Mouse (Mus musculus) frontal cortex, postnatal 36 days (tissue): ENCODE measurements around the gene Rgs9.
"Not testable (repeated sequence)": the region's sequence is repeated elsewhere in the genome, so short reads cannot be mapped to it uniquely, and the experiment has no call there.

Experiments used
- DNase-seq, 2 experiments: peaks; one replicate each; pipeline ENCODE4 v3.0.0; 2022; ENCODE audit warnings: low spot score in 2 of 2

Rgs9 gene

DNA sequence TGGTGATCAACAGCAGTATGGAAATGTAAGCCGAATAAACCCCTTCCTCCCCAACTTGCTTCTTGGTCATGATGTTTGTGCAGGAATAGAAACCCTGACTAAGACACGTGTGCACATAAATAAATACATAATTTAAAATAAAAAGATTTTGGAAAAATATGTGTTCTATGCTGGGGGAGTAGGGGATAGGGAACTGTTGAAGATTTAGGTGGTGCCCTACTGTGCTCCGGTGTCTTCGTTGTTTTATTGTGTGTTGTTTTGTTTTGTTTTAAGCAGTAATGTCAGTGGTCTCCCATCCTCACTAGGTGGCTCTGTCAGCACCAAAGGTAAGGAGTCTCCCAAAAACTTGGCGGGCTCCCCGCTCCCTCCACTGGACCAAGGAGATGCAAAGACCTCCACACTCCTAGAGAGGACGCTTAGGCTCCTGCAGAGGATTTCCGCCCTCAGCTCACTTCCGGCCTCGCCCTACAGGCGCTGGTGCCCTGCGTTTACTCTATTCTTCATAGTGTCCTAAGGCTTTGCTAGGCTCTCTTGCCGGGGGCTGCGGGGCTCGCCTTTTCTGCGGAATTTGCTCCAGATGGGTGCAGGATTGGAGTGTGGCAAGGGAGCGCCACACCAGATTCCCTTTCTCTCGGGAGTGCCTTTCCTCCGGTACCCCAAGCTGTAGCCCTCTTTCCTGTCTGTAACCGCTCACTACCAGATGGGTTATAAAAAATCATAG lies 14.1 kb upstream of the Rgs9 start:
- DNase-seq: peak; percentile 80 to 85

DNA sequence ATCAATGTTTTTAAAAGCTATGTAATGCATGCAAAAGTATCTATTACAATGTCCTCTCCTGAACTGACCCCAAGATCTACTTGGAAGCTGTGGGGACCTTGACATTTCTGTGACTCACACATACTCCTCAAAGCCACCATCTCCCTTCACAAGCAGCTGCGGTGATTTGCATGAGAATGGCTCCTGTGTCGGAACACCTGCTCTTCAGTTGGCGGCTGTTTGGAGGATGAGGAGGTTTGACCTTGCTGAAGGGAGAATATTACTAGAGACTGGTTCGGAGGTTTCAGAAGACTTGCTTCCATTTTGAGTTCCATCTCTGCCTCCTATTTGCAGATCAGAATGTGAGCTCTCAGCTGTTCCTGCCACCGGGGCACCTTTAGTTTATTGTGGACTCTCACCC lies 7.8 kb upstream of the Rgs9 start:
- no peak for DNase-seq

DNA sequence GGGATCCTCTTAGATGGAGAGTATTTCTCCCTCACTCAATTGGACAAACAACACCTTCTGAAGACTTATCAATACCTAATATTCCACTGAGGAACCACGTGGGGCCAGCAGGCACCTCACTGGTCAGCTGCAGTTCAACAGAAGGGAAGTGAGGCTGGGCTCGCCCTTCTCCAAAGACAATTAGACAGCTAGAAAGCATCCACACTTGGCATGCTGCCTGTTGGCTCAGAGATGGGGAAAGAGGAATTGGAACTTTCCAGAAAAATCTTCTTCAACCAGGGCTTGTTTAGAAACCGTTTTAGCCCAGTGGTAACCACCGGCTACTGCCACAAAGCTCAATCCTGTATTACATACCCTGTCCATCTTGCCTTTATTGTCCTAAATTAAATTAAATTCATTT lies 4.4 kb upstream of the Rgs9 start:
- no peak for DNase-seq

DNA sequence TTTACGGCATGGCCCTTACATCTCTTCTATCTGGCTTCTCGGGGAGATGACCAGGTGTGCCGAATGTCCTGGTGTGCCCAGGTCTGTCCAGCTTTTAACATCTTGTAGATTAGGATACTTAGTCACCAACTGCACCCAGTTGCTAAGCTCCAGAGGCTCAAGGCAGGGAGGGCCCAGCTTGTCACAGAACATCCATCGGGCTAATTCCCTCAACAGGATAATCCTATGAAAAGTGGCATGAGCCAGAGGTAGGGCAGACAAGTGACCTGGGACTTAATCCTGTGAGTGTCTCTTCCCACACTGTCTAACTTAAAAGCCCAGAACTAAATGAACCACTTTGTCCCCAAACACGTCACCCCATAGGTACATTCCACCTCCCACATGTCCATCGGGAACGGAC lies 898 bp downstream of the Rgs9 start:
- no peak for DNase-seq

DNA sequence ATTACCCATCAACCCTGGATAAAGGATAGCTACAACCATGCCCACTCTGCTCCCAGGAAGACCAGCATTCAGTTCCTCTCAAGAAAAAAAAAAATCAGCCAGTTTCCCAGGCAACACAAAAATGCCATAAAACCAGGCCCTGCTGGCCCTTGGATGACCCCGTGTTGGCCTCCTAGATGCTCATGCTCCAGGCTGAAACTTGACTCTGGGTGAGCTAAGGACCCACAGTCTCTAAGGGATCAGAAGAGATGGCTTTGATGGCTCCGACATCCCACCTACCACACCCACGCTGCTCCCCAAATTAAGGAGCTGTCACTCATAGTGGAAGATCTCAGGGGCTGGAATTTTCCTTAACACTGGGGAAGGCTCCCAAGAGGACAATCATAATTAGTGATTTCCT lies 5.9 kb downstream of the Rgs9 start:
- DNase-seq: no peak

DNA sequence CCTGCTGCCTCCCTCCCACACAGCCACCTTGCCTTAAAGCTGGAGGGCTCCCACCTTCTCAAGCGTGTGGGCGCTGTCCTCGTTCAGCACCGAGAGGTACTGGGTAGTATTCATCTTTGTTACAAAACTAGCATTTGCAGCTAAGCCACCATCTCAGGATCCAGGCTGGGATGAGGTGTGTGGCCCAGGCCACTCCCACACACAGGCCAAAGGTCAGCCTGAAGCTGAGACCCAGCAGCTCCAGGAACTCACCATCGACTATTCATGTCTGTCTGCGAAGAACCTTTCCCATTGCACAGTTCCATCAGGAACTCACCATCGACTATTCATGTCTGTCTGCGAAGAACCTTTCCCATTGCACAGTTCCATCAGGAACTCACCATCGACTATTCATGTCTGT lies 8.6 kb downstream of the Rgs9 start:
- not testable (repeated sequence) for DNase-seq

DNA sequence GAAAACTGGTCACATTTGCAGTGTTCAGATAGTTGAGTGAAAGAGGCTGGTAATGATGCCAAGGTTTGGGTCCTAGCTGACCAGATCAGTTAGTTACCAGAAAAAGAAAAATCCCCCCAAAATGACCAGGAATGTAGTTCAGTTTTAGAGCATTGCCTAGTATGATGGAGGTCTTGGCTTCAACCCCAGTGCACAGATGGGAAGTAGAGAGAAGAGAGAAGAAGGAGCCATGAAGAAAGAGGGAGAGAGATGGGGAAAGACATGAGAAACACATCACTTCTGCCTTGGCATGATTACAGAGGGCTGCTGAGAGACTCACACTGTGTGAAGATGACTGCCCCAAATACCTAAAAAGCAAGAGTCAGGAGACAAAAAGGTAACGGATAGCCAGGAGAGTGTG lies 13.1 kb downstream of the Rgs9 start:
- no peak for DNase-seq

DNA sequence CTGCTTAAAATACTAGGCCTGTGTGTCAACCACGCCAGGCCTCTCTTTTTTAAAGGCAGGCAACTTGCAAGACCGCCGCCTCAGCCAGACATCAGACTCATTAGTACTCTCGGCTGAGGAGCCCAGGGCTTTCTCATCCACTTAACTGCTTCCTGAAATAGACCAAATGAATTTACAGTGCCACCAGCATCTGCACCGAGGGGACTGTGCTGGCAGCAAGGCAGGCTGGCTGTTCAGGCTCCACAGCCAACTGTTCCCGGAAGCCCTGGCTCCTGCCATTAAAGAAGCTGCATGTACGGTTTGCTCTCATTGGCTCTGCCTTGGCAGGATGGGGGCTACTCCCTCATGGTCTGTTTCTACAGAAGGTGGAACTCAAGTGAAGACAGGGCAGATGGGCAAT lies 19.7 kb downstream of the Rgs9 start:
- no peak for DNase-seq

DNA sequence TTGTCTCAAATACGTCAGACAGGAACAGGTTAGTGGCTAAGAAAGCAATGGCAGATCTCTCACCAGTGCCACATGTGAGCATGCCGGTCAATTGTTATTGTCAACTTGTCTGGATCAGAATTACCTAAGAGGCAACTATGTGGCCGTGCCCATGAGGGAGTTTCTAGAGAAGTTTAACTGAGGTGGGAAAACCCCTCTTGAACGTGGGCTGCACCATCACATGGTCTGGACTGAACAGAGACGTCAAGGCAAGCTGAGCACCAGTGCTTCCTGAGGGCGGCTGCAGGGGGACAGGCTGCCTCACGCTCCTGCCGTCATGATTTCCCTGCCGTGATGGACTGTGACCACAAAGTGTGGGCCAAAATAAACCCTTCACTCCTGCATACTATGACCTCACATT lies 26.5 kb downstream of the Rgs9 start:
- DNase-seq: no peak

DNA sequence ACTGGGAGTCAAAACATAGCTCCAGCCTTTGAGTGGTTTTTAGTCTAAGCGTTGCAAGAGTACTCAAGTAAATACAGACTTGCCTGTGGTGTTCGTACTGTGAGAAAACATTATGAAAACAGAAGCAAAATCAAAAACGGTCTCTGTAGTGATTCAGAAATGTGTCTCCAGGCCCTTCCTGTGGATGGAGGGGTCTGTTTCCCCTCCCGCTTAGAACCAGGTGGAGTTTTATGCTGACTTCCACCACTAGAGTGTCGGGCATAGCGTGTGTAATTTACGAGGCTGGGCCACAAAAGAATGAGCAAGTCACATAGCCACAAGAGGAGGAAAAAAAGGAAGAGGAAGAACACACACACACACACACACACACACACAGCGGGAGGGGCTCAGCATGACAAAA lies 27.6 kb downstream of the Rgs9 start:
- DNase-seq: no peak

DNA sequence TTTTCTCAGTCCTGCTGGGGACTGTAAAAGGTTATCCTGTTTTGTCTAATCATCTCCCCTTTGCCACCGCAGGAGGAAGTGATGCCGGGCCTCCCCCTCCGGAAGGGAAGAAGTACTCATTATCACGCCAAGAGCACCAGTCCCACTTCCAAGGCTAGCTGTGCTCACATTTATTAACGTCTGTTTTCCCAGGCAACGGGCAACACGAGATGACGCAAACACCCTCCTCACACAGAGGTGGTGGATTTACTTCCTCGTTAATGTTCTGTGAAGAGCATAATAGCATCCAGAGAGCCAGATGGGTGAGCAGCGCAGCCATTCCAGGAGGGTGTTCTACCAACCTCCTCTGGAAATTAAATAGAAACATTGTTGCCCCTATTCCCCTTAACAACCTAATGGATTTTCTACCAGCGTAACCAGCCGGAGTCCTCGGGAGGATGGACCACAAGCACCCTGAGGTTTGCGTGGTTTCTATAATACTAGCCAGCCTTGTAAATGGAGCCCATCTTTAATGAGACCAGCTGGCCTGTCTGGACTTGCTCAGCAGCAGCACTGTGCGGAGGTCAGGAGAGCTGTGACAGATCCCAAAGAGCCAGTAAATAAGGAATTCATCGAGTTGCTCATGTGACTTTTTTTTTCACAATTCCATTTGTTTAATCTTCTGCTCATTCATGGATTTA lies 28.1 kb downstream of the Rgs9 start:
- no peak for DNase-seq

DNA sequence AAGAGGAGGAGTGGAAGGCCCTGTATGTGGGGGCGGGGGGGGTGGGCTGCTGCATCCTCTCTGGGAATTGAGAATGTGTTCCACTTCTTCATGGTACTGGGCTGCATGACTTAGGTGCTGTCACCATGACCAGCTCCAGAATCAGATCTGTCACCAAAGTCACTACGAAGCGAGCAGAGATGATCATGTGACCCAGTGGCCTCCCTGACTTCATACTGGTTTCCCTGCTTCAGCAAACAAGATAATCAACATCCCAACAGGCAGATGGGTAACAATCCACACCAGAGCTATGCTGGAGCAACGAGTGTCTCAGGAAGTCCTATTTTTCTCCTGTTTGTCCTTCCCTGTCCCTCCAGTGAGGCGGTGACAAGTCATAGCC lies 28.7 kb downstream of the Rgs9 start:
- DNase-seq: no peak

DNA sequence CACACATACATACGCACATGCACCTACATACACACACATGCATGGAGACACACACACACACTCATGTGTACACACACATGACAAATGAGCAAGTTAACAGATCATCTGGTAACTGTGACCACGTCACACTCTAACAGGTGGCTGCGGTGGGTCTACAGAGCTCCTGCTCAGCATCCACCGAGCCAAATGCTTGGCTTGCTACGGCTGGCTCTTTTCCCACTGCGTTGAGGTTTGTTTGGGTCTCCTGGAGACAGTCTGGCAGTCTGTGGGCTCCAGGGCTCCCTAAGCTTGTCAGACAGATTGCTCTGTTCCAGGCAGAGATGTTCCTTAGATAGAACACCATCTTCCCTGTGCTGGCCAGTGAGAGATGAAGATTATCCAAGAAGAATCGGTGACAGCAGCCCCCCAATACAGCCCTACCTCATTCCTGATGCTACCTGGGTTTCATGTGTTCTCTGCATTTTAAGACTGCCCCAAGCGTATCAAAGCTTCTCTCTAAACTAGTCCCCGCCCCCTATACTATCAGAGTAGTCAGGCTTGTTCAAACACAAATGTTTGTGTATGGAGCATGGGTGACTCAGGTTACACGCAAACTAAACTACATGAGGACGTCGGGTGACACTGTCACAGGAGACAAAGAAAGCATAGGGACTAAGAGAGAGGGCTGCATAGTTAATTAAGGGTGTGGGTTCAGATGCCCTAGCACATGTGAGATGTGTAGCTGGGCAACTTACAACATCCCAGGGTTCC lies 31.6 kb downstream of the Rgs9 start:
- peak; percentile 29 to 61 for DNase-seq

DNA sequence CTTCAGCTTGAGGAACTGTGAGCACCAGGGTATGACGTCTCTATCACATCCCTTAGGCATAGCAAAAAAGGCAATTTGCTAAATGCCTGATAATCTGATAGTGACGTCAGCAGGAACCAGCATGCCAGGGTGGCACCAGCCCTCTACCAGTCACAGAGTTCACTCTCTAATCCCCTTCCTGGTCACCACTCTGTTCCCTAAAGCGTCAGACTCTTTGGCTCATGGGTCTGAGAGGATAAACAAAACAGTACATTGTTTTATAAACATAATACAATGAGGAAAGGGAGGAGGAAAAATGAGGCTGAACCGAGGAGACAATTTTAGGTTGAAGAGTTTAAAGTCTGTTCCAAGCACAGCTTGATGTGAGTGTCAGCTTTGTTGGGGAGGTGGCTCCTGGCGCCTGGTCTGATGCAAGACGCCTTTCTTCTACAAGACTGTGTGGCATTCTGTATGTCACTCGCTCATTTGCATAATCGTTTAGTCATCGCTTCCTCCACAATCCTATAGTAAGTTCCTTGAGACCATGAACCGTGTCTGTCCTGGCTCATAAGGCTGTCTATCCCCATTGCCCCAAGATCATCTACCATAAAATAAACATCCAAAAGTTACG lies 33.7 kb downstream of the Rgs9 start:
- peak; percentile 40 to 67 for DNase-seq

DNA sequence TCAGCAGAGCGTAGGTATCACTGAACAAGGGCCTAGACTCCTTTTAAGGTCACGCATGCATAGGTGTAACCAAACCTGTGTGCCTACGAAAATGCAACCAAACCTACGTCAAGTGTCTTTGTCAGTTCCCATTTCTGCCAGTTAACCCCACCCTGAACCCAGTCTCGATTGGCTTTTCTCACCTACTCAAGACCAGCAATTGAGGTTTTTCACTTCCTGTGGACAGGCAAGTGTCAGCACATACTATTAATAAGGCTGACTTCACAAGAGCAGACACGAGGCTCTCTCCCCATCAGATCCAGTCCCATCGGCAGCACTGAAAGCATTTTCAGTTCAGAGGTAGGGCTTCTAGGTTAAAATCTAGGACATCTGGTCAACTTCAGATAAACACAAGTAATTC lies 37.4 kb downstream of the Rgs9 start:
- DNase-seq: no peak

DNA sequence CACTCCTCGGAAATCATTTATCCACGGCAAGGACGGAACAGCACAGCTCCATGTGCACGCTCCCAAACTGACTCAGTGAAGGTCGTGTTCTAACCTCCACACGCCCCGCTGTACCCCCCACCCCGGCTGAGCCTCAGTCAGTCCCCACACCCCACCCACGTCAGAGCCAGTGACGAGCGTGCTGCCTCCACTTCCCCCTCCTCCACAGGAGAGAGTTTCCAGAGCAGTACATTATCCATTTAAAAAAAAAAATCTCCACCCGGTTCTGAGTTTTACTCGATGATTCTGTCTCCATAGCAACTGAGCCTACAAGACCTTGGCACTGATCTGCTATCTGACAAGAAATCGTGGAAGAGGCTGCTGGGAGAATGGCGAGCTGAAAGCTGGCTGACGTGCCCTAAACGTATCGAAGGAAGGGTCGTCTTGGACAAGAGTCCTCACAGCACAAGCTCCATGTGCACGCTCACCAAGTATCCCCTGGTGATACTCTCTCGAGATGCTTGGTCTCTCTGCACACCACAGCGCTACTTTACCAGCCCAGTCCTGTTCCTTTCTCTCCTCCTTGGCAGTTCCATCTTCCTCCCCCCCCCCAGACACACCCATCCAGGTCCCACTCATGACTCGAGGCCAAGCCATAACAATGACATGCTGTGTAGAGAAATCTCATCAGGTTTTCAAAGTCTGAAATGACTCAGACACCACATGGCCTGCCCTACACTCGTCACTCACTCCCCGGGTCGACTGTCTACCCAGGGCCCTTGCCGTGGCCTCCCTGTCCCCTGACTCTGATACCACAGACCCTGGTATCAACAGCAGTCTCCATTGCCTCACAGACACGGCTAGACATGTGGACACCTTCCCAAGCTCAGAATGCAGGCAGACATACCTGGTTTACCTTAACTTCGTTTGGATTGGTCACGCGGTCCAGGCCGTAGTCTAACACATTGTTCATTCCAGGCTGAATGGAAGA lies 38.7 kb downstream of the Rgs9 start:
- DNase-seq: peak; percentile 53 to 64

DNA sequence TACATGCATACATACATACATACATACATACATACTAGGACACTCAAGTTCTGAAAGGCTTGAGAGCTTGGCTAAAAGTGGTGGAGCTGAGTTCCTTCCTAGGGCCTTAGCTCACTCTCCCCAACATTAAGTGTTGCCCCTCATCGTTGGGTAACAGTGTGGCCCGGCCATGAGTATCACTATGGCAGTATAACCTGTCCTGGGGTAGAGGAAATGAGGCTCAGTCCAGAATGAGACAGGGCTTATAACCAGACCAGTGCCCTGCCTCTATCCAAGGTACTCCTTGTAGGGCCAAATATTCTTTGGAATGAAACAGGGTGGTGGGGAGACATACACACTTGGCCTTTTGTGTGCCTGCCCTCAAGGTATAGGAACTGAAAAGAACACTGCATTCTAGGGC lies 40.1 kb downstream of the Rgs9 start:
- DNase-seq: no peak

DNA sequence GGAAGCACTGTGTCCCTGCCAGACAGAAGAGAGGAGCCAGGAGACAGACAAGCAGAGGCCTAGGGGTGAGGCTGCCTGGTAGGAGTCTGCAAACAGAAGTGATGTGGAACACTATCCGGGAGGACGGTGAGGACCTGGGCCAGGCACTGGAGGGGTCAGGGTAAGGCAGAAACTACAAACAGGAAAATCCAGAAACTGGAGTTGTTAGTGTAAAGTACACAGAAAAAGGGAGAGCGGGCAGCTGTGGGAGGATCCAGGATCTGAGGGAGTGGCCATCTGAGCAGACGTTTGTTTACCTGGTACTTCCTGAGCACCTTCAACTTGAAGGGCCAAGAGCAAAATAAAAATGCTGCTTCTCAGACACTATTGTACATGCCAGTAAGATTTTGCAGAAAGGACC lies 42.9 kb downstream of the Rgs9 start:
- no peak for DNase-seq

DNA sequence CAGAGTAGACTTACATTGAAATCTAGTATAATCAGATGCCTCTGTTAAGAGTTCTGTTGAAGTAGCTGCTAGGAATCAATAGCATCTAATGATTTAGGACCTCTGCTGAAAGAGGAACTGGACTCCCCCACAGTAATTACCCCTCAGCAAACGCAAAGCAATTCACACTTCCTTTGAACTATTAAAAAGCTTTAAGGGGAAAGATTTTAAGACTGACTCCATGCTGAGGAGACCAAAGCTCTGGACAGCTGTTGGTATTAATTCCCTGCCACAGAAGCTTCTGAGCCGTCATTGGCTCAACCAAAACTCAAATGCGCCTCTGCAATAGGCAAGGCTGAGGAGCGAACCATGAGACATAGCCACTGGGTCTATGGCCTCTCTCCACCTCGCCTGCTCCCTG lies 45.4 kb downstream of the Rgs9 start:
- DNase-seq: no peak

DNA sequence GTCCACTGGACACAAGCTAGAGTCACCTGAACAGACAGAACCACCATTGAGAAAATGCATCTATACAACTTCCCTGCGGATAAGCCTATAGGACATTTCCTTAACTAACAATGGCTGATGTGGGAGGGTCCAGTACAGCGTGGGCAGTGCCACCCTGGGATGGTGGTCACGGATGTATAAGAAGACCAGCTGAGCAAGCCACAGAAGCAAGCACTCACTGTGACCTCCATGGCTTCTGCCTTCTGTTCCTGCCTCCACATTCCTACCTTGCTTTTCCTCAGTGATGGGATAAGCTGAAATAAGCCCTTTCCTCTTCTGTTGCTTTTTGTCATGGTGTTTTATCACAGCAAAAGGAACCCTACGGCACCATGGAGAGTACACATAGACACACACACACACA lies 47.4 kb downstream of the Rgs9 start:
- no peak for DNase-seq

DNA sequence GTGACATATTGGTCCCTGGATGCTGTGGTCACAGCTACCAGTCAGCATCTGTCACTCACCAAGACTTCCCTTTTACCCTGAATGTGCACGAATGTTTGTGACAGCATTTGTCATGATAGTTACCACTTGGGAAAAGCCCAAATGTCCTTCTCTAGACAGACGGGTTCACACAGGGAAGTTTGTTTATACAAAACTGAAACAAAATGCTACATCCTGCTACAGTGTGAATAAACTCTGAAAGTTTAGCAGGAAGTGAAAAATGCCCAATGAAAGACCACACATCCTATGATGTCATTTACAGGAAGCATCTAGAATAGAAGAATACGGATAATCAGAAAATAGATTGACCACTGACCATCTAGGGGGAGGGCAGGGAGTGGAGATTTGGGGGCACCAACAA lies 51.0 kb downstream of the Rgs9 start:
- no peak for DNase-seq
